Mouse (Mus musculus) gastrocnemius, postnatal 36 days (tissue): ENCODE results near the gene Creld2. TPM values are rescaled to one million over a fixed set of nuclear protein-coding genes. Genes with fewer than 3 reads are reported as not detected.

Experiments
- DNase-seq, 2 experiments: peaks; one replicate each; pipeline ENCODE4 v3.0.0; 2022
- intact Hi-C: fragments of 180-260 bp; cut with DNase I; formaldehyde crosslinking; loops from one replicate; pipeline ENCODE4 v1.15.1; 2025
- total RNA-seq, 2 experiments: library from RNA; stranded (reverse); gene quantifications; 2 replicates each; pipeline ENCODE4 v1.2.3; 2021

The Creld2 gene
- total RNA-seq, 2 experiments from 2014 or later: 6.6 to 8.9 TPM

- DNase-seq: no peak
- intact Hi-C loops: no loop called here
Measured at GRCm38 (mm10) chr15:88864270-88865030, 45.0 kb downstream of the Creld2 start.

GRCm38 (mm10) chr15:88865061-88865460 lies 45.6 kb downstream of the Creld2 start:
- DNase-seq: no peak
- intact Hi-C loops: no loop called here

GRCm38 (mm10) chr15:88865888-88866695 lies 46.6 kb downstream of the Creld2 start:
- DNase-seq: no peak
- intact Hi-C loops: no loop called here

- intact Hi-C loops: no loop called here
- no peak for DNase-seq
Measured at GRCm38 (mm10) chr15:88866934-88867356, 47.5 kb downstream of the Creld2 start.

- peak; percentile 47 to 51 for DNase-seq
Measured at GRCm38 (mm10) chr15:88867368-88868023, 48.0 kb downstream of the Creld2 start.

GRCm38 (mm10) chr15:88868024-88868742 lies 48.7 kb downstream of the Creld2 start:
- DNase-seq: no peak
- intact Hi-C loops: no loop called here

More at GRCm38 (mm10) chr15:88867368-88868023, 48.0 kb downstream of the Creld2 start:
- intact Hi-C loops: no loop called here

- intact Hi-C loops: no loop called here
- no peak for DNase-seq
Measured at GRCm38 (mm10) chr15:88870418-88871185, 51.2 kb downstream of the Creld2 start.

GRCm38 (mm10) chr15:88874061-88874460 lies 54.6 kb downstream of the Creld2 start:
- no peak for DNase-seq
- intact Hi-C loops: no loop called here

GRCm38 (mm10) chr15:88874477-88874876 lies 55.0 kb downstream of the Creld2 start:
- no peak for DNase-seq
- intact Hi-C loops: no loop called here

- intact Hi-C loops: loop anchor here (1.0 to 2.0 kb wide), 2 partner anchors 45 to 47 kb away; no protein-coding TSS in a partner anchor
- peak in 1 of 2 experiments; percentile 46 for DNase-seq
Measured at GRCm38 (mm10) chr15:88875625-88876081, 56.2 kb downstream of the Creld2 start.

Other genes with a start within 250 kb of the Creld2 start
- not detected for gene Zdhhc25, start 219.3 kb upstream of the Creld2 start, total RNA-seq
- gene Brd1, start 85.4 kb upstream of the Creld2 start, total RNA-seq: 10 to 100 TPM; 21.0 to 22.3 TPM
- gene Zbed4, start 68.0 kb upstream of the Creld2 start, total RNA-seq: 10 to 100 TPM; 10.7 to 11.1 TPM
- gene Alg12, start 328 bp upstream of the Creld2 start, total RNA-seq: 1 to 10 TPM; 3.6 to 3.7 TPM
- gene Pim3, start 42.5 kb downstream of the Creld2 start, total RNA-seq: 10 to 100 TPM; 22.1 to 32.2 TPM
- not detected for gene Ttll8, start 134.8 kb downstream of the Creld2 start, total RNA-seq
- not detected for gene Mlc1, start 159.4 kb downstream of the Creld2 start, total RNA-seq
- gene Mov10l1, start 163.3 kb downstream of the Creld2 start, total RNA-seq: not detected
- not detected for gene Panx2, start 240.1 kb downstream of the Creld2 start, total RNA-seq